19 mouse cellular contexts compared by ENCODE assay signal in the genomic region with DNA sequence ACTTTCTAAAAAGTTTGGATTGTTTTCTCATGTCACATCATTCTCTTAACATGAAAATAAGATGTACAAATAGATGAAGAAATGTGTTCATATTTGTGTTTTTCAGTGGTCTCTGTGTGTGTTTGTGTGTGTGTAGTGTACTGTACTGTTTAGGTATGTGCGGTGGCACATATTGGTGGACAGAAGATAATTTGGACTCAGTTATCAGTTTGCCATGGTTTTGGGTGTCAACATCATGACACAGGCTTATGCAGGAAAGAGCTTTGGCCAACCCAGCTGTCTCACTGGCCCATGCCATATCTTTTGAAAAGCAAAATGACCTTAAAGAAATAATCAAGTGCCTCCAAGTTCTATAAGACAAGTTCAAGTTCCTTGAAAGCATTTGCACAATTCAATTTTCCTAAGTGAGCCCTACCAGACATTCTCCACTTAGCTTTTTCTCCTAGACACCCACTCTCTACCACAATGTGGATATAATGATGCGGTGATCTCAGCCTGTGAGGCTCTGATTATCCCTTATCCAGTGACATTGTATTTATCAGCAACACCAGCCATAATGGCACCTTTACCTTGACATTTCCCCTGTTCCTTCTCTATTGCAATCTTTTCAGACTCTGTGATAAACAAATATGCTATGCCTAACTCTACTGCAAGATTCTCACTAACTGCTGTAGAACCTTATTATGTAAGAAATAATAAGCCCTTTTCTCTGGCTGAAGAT. TPM values are rescaled to one million over a fixed set of nuclear protein-coding genes. Genes with fewer than 3 reads are reported as not detected.
"Had no signal": no experiment of that assay in that cellular context is flagged by ENCODE, and none has a peak within 500 bp of the region (broad histone marks: within the 10 kb centered on the region; RNA-seq: fewer than 3 reads in every experiment).

No protein-coding gene starts in this region.

- H3K9ac ChIP-seq: intestine, embryonic 15.5 days; limb, embryonic 13.5 days; lung, embryonic 14.5 days; midbrain, embryonic 13.5 days; neural tube, embryonic 13.5 days had no signal

- H3K4me1 ChIP-seq: intestine, embryonic 15.5 days; limb, embryonic 10.5 days; limb, embryonic 13.5 days; midbrain, embryonic 10.5 days; midbrain, embryonic 13.5 days; neural tube, embryonic 13.5 days had no signal

- DNase-seq: kidney, adult 11 months; kidney, adult 9 months; kidney, postnatal 14 days; kidney, postnatal 4 days; lung, embryonic 14.5 days; retina, postnatal 1 day; right cerebral cortex, postnatal 25 days; thymus, adult 18-20 months; thymus, postnatal 36 days had no signal

- H3K27ac ChIP-seq: intestine, embryonic 15.5 days; limb, embryonic 10.5 days; limb, embryonic 13.5 days; macrophage; midbrain, embryonic 10.5 days; midbrain, embryonic 13.5 days; neural tube, embryonic 13.5 days had no signal

- H3K4me3 ChIP-seq: intestine, embryonic 15.5 days; limb, embryonic 10.5 days; limb, embryonic 13.5 days; midbrain, embryonic 10.5 days; midbrain, embryonic 13.5 days; myocyte; neural tube, embryonic 13.5 days had no signal

- ATAC-seq: intestine, embryonic 15.5 days; lung, postnatal 0 days; midbrain, embryonic 13.5 days; midbrain, embryonic 16.5 days had no signal

- H3K4me2 ChIP-seq: intestine, embryonic 15.5 days; limb, embryonic 13.5 days; lung, embryonic 14.5 days; midbrain, embryonic 13.5 days; neural tube, embryonic 13.5 days had no signal

- H3K27me3 ChIP-seq: intestine, embryonic 15.5 days; limb, embryonic 13.5 days; midbrain, embryonic 13.5 days; neural tube, embryonic 13.5 days had no signal

- H3K36me3 ChIP-seq: intestine, embryonic 15.5 days; limb, embryonic 10.5 days; limb, embryonic 13.5 days; midbrain, embryonic 10.5 days; midbrain, embryonic 13.5 days; neural tube, embryonic 13.5 days had no signal

- H3K9me3 ChIP-seq: intestine, embryonic 15.5 days; limb, embryonic 10.5 days; limb, embryonic 13.5 days; midbrain, embryonic 10.5 days; midbrain, embryonic 13.5 days; neural tube, embryonic 13.5 days had no signal

RNA-seq across cellular contexts. Expression of a gene that starts 21.4 kb away (rescaled TPM):
- polyA plus RNA-seq: myocyte had no signal
